Mouse (Mus musculus) liver, embryonic 12.5 days (tissue): ENCODE measurements around the gene Stk10. TPM values are rescaled to one million over a fixed set of nuclear protein-coding genes. Genes with fewer than 3 reads are reported as not detected.

ENCODE experiments used
- ATAC-seq: fragments of 200-750 bp; cut with Nextera tagmentation; 2 replicates; pipeline ENCODE4 v1.8.0; 2017; ENCODE audit warnings: moderate number of reproducible peaks, mild to moderate bottlenecking, moderate library complexity
- H3K27ac ChIP-seq: fragments of 300-500 bp; sonication (generic); 2 replicates; pipeline ENCODE4 v1.5.1; 2016; ENCODE audit warnings: mild to moderate bottlenecking
- H3K27me3 ChIP-seq: fragments of 300-500 bp; sonication (generic); replicated peaks from 2 replicates; pipeline ENCODE4 v1.6.1; 2016; ENCODE audit warnings: mild to moderate bottlenecking, moderate library complexity
- H3K36me3 ChIP-seq: fragments of 300-500 bp; sonication (generic); 2 replicates; pipeline ENCODE4 v1.6.1; 2016; ENCODE audit warnings: mild to moderate bottlenecking, moderate library complexity
- H3K4me1 ChIP-seq: fragments of 300-500 bp; sonication (generic); 2 replicates; pipeline ENCODE4 v1.6.1; 2016
- H3K4me2 ChIP-seq: fragments of 300-500 bp; sonication (generic); 2 replicates; pipeline ENCODE4 v1.6.1; 2016; ENCODE audit warnings: mild to moderate bottlenecking, moderate library complexity
- H3K4me3 ChIP-seq: fragments of 300-500 bp; sonication (generic); 2 replicates; pipeline ENCODE4 v1.5.1; 2016; ENCODE audit warnings: mild to moderate bottlenecking, moderate library complexity
- H3K9ac ChIP-seq: fragments of 300-500 bp; sonication (generic); 2 replicates; pipeline ENCODE4 v1.6.1; 2016; ENCODE audit warnings: mild to moderate bottlenecking, moderate library complexity
- H3K9me3 ChIP-seq: fragments of 300-500 bp; sonication (generic); replicated peaks from 2 replicates; pipeline ENCODE4 v1.6.1; 2016; ENCODE audit warnings: mild to moderate bottlenecking, moderate library complexity
- WGBS: fragments of 180-500 bp; shearing (Covaris S2); methylation state at CpG from one replicate; pipeline ENCODE4 v1.1.7; 2016; ENCODE audit not compliant: insufficient replicate concordance; 5-methylcytosine and 5-hydroxymethylcytosine counted together
- polyA plus RNA-seq: library from polyadenylated mRNA; unstranded; fragments of >200 nt; fragmentation: Nextera tagmentation; extraction: Ambion mirVana; gene quantifications from 2 replicates; pipeline ENCODE4 v1.2.1, GENCODE M21; 2016

Stk10 gene
- polyA plus RNA-seq, 1 experiment from 2014 or later: 5.7 TPM

DNA sequence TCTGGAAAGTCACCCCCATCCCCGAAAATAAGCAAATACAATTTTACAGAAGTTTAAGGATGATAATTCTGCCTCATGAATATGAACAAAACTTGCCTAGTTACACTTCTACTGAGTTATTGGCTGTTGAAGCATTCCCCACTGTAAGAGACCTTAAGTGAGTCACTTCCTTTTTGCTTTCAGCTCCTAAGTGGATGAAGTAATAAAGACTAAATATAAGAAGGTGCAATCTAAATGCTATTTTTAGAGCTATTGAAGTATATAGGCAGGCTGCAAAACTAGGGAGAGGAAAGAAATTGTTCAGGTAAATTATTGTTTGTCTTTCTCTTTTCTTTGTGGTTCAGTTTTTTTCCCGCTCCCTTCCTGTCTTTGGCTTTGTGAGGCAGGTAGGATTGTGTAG lies 114.2 kb downstream of the Stk10 start:
- WGBS: 65% methylated on average over 2 of the region's 2 CpGs
- Histone ChIP-seq H3K9me3 (no peaks in the 10 kb centered on the region), H3K27me3 (no peaks in the 10 kb centered on the region), H3K4me2 (no peak overlapping the region), H3K36me3 (no peaks in the 10 kb centered on the region), H3K4me3 (no peak overlapping the region), H3K4me1 (peaks cover 61% of the 10 kb centered on the region), H3K9ac (no peak overlapping the region), H3K27ac (no peak overlapping the region)
- ATAC-seq: no peak

DNA sequence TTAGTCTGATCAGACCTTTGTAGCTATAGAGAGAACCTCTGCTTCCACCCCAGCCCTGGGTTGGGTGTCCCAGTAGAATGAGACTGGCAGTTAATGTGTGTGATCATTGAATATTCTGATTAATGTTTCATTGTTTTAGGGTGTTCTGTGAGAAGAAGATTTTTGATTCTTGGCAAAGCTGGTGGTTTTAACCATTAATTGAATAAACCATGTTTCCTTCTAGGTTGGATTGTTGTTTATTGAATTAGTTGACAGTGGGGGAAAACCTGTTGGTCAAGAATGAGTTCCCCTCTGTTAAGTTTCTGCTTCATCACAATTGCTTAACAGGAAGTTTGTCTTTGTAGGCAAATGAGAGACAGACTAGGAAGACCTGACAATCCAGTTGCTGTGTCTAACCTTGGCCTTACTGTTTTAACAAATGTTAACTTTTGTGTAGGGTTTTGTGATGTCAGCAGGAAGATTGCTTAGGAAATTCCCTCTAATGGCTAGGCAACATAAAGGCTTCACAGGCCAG lies 117.2 kb downstream of the Stk10 start:
- Histone ChIP-seq H3K36me3 (0 out of 2 replicates have a peak, but pooled peaks cover 3% of the 10 kb centered on the region), H3K4me1 (peaks cover 62% of the 10 kb centered on the region), H3K4me3 (no peak overlapping the region), H3K9ac (no peak overlapping the region), H3K4me2 (no peak overlapping the region), H3K27ac (no peak overlapping the region), H3K27me3 (no peaks in the 10 kb centered on the region), H3K9me3 (no peaks in the 10 kb centered on the region)
- ATAC-seq: no peak

DNA sequence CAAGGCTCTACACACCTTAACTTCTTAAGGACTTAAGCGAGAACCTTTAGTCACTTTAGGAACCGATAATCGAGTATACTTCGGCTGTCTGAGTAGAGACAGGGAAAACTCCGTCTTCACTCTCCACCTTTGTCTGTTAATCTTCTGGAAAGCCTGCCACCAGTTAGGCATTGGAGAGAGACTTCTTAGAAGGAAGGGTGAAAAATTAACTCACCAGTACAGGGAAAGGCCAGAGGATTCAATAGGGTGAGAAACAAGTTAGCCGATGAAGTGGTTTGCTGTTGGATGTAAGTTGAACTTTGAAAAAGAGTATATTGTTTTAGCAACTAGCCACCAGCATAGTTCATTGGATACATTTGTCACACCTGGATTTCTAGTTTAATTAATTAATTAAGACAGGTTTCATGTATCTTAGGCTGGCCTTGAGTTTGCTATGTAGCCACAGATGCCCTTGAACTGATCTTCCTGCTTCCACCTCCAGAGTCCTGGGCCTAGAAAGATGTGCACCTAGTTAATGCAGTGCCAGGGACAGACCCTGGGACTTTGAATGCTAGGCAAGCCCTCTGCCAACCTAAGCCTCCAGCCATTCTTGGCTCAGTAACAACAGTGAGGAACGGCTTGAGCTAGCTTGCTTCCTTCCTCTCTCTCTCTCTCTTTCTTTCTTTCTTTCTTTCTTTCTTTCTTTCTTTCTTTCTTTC lies 117.9 kb downstream of the Stk10 start:
- H3K27me3 ChIP-seq: no peaks in the 10 kb centered on the region
- H3K9ac ChIP-seq: no peak overlapping the region
- WGBS: 83% methylated on average over 7 of the region's 7 CpGs
- H3K4me3 ChIP-seq: no peak overlapping the region
- H3K27ac ChIP-seq: no peak overlapping the region
- 0 out of 2 replicates have a peak, but pooled peaks cover 3% of the 10 kb centered on the region for H3K36me3 ChIP-seq
- no peak overlapping the region for H3K4me2 ChIP-seq
- no peaks in the 10 kb centered on the region for H3K9me3 ChIP-seq
- peaks cover 66% of the 10 kb centered on the region for H3K4me1 ChIP-seq
- ATAC-seq: no peak

GRCm38 (mm10) chr11:32651723-32652122 lies 118.6 kb downstream of the Stk10 start:
- Histone ChIP-seq H3K9me3 (no peaks in the 10 kb centered on the region), H3K4me3 (no peak overlapping the region), H3K4me2 (no peak overlapping the region), H3K4me1 (peaks cover 65% of the 10 kb centered on the region), H3K36me3 (0 out of 2 replicates have a peak, but pooled peaks cover 3% of the 10 kb centered on the region), H3K9ac (no peak overlapping the region), H3K27ac (no peak overlapping the region), H3K27me3 (no peaks in the 10 kb centered on the region)
- WGBS: 76% methylated on average over 1 of the region's 1 CpGs
- no peak for ATAC-seq

GRCm38 (mm10) chr11:32662082-32662656 lies 129.1 kb downstream of the Stk10 start:
- no peaks in the 10 kb centered on the region for H3K36me3 ChIP-seq
- no peaks in the 10 kb centered on the region for H3K9me3 ChIP-seq
- H3K4me2 ChIP-seq: no peak overlapping the region
- WGBS: 70% methylated on average over 1 of the region's 1 CpGs
- no peak overlapping the region for H3K9ac ChIP-seq
- H3K4me1 ChIP-seq: peaks cover 35% of the 10 kb centered on the region
- no peak for ATAC-seq
- no peak overlapping the region for H3K4me3 ChIP-seq
- H3K27me3 ChIP-seq: no peaks in the 10 kb centered on the region
- 0 out of 2 replicates have a peak overlapping the region, but pooled peaks have one; percentile 16 for H3K27ac ChIP-seq

DNA sequence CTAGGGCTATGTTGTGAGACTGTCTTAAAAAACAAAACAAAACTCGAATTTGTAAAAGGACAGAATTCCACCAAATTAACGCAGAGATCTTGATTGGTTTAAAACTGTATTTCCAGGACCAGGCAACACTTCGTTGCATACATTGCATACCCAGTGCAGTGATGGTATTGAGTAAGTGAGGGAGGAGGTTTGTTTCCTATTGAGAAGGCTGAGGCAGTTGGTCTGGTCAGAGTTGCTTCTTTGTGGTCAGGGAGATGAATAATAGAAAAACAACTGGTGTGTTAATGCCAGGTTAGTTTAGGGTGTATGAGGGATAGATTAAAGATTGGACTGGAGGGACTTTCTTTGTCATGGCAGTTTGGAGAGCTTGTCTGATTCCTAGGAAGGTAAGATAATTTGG lies 132.5 kb downstream of the Stk10 start:
- WGBS: 68% methylated on average over 3 of the region's 3 CpGs

GRCm38 (mm10) chr11:32666983-32667382 lies 133.9 kb downstream of the Stk10 start:
- Histone ChIP-seq H3K27me3 (no peaks in the 10 kb centered on the region), H3K9ac (no peak overlapping the region), H3K4me3 (no peak overlapping the region), H3K4me2 (no peak overlapping the region), H3K4me1 (peaks cover 31% of the 10 kb centered on the region), H3K27ac (no peak overlapping the region), H3K9me3 (no peaks in the 10 kb centered on the region), H3K36me3 (0 out of 2 replicates have a peak, but pooled peaks cover 4% of the 10 kb centered on the region)
- no peak for ATAC-seq

More for the DNA sequence above, 132.5 kb downstream of the Stk10 start:
- no peak overlapping the region for H3K27ac ChIP-seq
- no peak overlapping the region for H3K4me3 ChIP-seq
- H3K9me3 ChIP-seq: no peaks in the 10 kb centered on the region
- peaks cover 25% of the 10 kb centered on the region for H3K4me1 ChIP-seq
- H3K4me2 ChIP-seq: no peak overlapping the region
- no peaks in the 10 kb centered on the region for H3K27me3 ChIP-seq
- no peak overlapping the region for H3K9ac ChIP-seq
- no peak for ATAC-seq
- 0 out of 2 replicates have a peak, but pooled peaks cover 4% of the 10 kb centered on the region for H3K36me3 ChIP-seq

- no peaks in the 10 kb centered on the region for H3K9me3 ChIP-seq
- no peak for ATAC-seq
- WGBS: 60% methylated on average over 4 of the region's 4 CpGs
- H3K27ac ChIP-seq: no peak overlapping the region
- peak overlapping the region; percentile 10; the same call in 1 of the 2 replicates for H3K9ac ChIP-seq
- H3K36me3 ChIP-seq: 0 out of 2 replicates have a peak, but pooled peaks cover 4% of the 10 kb centered on the region
- peaks cover 37% of the 10 kb centered on the region for H3K4me1 ChIP-seq
- no peak overlapping the region for H3K4me3 ChIP-seq
- H3K27me3 ChIP-seq: no peaks in the 10 kb centered on the region
- peak overlapping the region; percentile 23 for H3K4me2 ChIP-seq
Measured at GRCm38 (mm10) chr11:32671480-32671879, 138.4 kb downstream of the Stk10 start.

Other genes starting within 250 kb of the Stk10 start
- 52,845 and 54,272 TPM in 2 replicates for gene Hba-a1, start 249.8 kb upstream of the Stk10 start, polyA plus RNA-seq
- 116 and 122 TPM in 2 replicates for gene Hbq1b, start 246.3 kb upstream of the Stk10 start, polyA plus RNA-seq
- gene Hba-a2, start 236.8 kb upstream of the Stk10 start, polyA plus RNA-seq: 121,851 and 123,321 TPM in 2 replicates
- gene Hbq1a, start 233.2 kb upstream of the Stk10 start, polyA plus RNA-seq: 4.2 and 5.2 TPM in 2 replicates
- gene Sh3pxd2b, start 185.5 kb upstream of the Stk10 start, polyA plus RNA-seq: 2.6 and 3.1 TPM in 2 replicates
- 9.6 and 10.0 TPM in 2 replicates for gene Ubtd2, start 77.9 kb upstream of the Stk10 start, polyA plus RNA-seq
- gene Efcab9, start 1.2 kb upstream of the Stk10 start, polyA plus RNA-seq: 0.28 and 0.56 TPM in 2 replicates
- 34.5 and 36.0 TPM in 2 replicates for gene Fbxw11, start 109.4 kb downstream of the Stk10 start, polyA plus RNA-seq